Mouse (Mus musculus) midbrain, embryonic 16.5 days (tissue): ENCODE results near the gene Ube2d2b. TPM values are rescaled to one million over a fixed set of nuclear protein-coding genes. Genes with fewer than 3 reads are reported as not detected.

ENCODE experiments used
- polyA plus RNA-seq: library from polyadenylated mRNA; unstranded; fragments of >200 nt; fragmentation: Nextera tagmentation; extraction: Ambion mirVana; gene quantifications from 2 replicates; pipeline ENCODE4 v1.2.1, GENCODE M21; 2015

The Ube2d2b gene
- polyA plus RNA-seq, 1 experiment from 2014 or later, result 0.10 TPM

Other genes starting within 250 kb of the Ube2d2b start
- gene Rpap2, start 232.7 kb upstream of the Ube2d2b start, polyA plus RNA-seq, result 26.2 and 26.4 TPM in 2 replicates
- gene Glmn, start 232.2 kb upstream of the Ube2d2b start, polyA plus RNA-seq, result 39.8 and 40.4 TPM in 2 replicates
- not detected in 2 replicates for gene Gfi1, start 104.1 kb upstream of the Ube2d2b start, polyA plus RNA-seq
- 43.0 and 46.5 TPM in 2 replicates for gene Evi5, start 45.0 kb downstream of the Ube2d2b start, polyA plus RNA-seq
- gene Rpl5, start 70.4 kb downstream of the Ube2d2b start, polyA plus RNA-seq, result 62.5 and 72.6 TPM in 2 replicates
- 57.9 and 67.8 TPM in 2 replicates for gene Fam69a, start 157.0 kb downstream of the Ube2d2b start, polyA plus RNA-seq
- gene Mtf2, start 235.6 kb downstream of the Ube2d2b start, polyA plus RNA-seq, result 92.4 and 99.5 TPM in 2 replicates